Mouse (Mus musculus): ENCODE data around the gene 5330417C22Rik.
"Not testable (repeated sequence)": the region's sequence is repeated elsewhere in the genome, so short reads cannot be mapped to it uniquely, and the experiment has no call there.

The 5330417C22Rik gene

DNA sequence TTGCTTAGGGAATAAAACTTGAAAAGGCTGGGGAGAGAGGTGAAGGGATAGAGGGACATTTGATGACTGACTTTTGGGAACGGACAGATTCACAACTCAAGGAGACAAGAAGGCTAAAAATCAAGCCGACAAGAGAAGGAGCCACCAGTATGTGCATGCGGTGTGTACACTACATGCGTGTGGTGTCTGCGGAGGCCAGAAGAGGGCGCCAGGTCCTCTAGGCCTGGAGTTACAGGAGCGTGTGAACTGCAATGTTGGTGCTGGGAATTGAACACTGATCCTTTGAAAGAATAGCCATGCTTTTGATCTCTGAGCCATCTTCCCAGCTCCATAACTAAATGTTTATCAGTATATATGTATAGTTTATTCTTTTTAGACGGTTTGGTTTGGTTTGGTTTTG, 7.8 kb downstream of the 5330417C22Rik start:
- DNase-seq = no peak

- no peak for DNase-seq
These were observed 12.9 kb downstream of the 5330417C22Rik start for GRCm38 (mm10) chr3:108523415-108523814.

DNA sequence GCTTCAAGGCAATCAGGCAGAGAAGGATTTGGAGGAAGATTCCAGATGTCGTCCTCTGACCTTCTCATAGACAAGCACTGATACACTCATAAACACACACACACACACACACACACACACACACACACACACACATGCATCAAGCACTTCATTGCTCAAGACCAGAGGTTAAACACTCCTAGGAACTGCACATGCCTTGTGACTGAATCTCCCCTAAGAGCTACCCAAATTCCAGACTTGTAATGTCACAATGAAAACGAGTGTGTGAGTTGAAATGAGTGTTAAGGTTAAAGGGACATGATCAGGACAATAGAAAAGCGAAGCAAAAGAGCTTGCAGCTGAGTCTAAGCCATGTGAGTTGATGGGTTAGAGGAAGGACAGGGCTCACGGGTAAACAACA, 18.1 kb downstream of the 5330417C22Rik start:
- no peak for DNase-seq

DNA sequence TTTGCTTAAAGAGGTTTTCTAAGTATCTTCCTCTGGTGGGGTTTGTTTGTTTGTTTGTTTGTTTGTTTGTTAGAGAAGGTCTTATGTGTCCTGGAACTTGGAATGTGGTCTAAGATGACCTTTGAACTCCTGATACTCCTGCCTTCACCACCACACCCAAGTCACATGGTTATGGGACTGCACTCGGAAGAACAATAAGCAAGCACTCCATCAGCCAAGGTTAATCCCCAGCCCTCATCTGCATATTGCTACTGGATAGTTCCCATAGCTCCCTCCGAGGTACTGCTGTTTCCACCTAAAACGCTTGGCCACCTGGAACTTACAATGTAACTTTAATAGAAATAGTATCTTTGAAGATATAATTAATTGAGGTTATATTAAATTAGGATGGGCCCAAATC, 22.9 kb downstream of the 5330417C22Rik start:
- no peak for DNase-seq

- DNase-seq = no peak
These were observed 25.4 kb downstream of the 5330417C22Rik start for GRCm38 (mm10) chr3:108510716-108511483.

- no peak for DNase-seq
These were observed 26.2 kb downstream of the 5330417C22Rik start for GRCm38 (mm10) chr3:108510156-108510555.

GRCm38 (mm10) chr3:108508745-108509474, 27.4 kb downstream of the 5330417C22Rik start:
- no peak for DNase-seq

- no peak for DNase-seq
These were observed 32.4 kb downstream of the 5330417C22Rik start for GRCm38 (mm10) chr3:108503908-108504307.

GRCm38 (mm10) chr3:108501411-108501810, 34.9 kb downstream of the 5330417C22Rik start:
- not testable (repeated sequence) for DNase-seq

DNA sequence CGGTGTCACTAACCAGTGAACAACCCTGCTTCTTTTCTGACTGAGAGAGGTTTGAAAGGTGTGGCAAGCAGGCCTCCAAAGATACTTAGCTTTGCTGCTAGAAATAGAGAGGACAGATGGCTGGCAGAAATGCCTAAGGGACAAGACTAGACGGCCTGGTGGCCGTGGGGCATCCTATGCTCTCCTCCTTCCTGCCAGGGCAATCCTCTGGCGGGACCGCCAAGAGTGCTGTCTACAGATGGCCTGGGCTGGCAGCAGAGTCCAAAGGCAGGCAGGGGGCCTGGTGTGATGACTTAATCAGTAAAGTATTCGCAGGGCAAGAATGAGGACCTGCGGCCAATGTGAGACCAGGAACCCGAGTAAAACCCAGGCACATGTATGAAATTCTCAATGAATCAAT, 36.5 kb downstream of the 5330417C22Rik start:
- no peak for DNase-seq

DNA sequence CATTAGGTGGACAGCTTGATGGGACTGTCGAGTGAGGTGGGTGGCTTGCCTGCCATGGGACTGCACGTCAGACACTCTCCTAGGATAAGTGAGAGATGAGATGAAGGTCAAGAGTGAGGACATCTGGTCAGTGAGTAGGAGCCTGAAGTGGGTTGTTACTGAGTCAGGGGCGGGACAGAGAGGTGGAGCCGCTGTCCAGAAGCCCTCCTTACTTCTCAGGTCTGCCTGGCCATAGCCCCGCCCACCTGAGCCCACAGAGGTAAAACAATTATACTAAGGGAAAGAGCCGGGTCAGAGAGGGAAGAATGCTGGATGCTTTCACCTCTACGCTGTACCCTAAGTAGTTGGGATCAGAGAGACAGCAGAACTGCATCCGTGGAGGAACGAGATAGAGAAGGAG, 38.7 kb downstream of the 5330417C22Rik start:
- no peak for DNase-seq

GRCm38 (mm10) chr3:108495486-108495885, 40.9 kb downstream of the 5330417C22Rik start:
- DNase-seq = no peak

DNA sequence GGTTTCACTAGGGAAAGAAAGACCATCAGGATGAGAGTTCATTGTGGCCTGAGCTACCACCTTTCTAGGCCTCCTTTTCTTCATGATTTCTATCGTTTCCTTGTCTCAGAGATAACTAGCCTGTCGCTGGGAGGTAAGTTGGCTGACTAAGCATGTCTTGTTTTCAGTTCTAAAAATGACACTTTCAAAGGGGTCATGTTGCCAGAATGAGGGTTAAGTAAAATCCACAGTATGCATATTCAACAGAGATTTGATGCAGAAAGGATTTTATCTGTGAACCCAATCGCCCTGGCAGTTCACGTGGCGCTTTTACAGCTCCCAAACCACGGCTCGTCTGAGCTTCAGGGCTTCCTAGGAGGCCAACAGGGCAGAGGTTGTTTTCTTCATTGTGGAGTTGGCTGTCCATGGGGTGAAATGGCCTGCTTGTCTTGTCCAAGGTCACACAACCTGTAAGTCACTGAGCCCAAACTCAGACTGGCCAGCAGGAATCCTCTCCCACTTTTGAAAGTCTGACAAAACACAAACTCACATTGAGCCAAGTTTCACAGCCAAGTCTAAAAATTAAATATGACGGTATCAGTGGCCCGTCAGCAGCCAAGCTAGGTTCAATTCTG, 41.4 kb downstream of the 5330417C22Rik start:
- DNase-seq = no peak

DNA sequence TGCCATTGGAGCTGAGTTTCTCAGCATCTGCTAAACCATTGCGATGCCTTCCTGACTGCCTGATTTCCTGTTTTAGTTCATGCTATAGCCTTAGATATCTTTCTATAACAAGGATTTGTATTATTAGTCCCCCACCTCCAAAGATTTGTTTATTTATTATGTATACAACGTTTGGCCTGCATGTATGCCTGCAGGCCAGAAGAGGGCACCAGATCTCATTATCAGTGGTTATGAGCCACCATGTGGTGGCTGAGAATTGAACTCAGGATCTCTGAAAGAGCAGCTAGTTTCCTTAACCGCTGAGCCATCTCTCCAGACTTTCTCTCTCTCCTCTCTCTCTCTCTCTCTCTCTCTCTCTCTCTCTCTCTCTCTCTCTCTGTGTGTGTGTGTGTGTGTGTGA, 46.4 kb downstream of the 5330417C22Rik start:
- no peak for DNase-seq

- DNase-seq = no peak
These were observed 51.6 kb downstream of the 5330417C22Rik start for GRCm38 (mm10) chr3:108484749-108485148.

DNA sequence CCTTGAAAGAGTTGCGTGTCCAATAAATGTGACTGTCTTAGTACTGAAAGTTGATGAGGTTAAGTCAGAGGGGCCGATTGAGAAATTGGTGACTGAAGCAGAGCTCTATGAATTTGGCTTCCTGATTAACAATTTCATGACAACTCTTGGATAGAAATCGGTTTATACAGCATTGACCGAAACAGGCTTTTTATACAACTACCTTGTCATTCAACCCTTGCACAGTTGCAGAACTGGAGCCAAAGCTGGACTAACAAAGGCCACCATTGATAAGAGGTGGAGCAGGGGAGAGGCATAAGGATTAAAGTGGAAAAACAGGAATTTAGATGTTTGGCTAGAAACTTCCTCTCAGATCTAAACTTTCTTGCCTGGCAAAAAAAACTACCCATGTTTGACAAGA, 57.5 kb downstream of the 5330417C22Rik start:
- DNase-seq = no peak

- DNase-seq = no peak
These were observed 59.3 kb downstream of the 5330417C22Rik start for GRCm38 (mm10) chr3:108476761-108477619.

- DNase-seq = no peak
These were observed 60.8 kb downstream of the 5330417C22Rik start for GRCm38 (mm10) chr3:108475496-108475895.

DNA sequence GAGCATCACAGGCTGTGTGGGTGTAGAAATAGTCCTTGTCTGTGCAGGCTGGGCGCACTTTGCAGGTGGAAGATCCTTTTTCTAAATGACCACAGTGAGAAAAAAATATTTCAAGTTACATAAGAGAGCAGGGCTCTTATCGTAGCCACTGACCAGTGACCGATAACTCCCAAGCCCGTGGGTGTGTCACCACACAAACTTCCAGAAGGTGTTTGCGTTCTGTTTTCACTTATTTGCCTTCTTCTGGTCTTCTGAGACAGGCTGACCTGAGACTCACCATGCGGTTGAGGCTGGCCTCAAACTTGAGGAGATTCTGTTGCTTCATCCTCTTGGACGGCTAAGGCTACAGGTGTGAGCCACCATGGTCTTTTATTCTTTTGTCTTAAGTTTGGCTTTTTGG, 61.4 kb downstream of the 5330417C22Rik start:
- no peak for DNase-seq

- peak in 1 of 2 experiments; percentile 11 for DNase-seq
These were observed 68.6 kb downstream of the 5330417C22Rik start for GRCm38 (mm10) chr3:108467760-108468159.

- peak; percentile 49 to 57 for DNase-seq
These were observed 69.9 kb downstream of the 5330417C22Rik start for GRCm38 (mm10) chr3:108466425-108466824.

DNA sequence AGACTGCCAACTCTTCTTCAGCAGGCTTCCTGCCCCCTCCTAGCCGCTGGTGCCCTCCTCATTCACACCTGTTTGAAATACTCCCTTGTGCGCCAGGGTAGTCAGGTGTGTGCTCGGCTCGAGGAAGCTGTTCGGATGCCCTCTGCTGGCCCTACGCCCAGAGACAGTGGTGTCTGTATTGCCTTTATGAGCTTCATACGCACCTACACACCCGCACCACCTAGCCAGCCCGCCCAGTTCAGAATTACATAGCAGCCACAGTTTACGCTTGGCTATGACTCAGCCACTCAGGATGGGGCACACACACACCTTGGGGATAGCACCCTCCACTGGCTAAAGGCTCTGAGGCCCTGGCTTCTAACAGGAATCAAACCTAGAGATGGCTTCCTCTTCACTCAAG, 77.5 kb downstream of the 5330417C22Rik start:
- DNase-seq = peak; percentile 67 to 72

DNA sequence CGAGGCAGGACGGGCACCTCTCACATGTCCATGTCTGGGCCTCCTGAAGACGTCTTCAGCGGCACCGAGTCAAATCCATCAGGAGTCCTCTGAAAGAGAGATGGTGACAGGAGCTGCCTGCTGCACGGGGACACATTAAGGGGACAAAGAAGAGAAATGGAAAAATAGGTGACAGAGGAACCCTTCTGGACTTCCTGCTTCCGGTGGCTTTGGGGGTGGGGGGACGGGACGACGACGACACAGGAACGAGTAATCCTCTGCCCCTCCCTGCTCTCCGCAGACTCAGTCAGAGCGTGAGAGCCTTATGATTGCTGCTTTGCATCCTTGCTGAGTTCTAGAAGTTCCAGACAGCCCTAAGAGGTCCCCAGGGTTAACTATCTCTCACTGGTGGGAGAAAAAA, 78.0 kb downstream of the 5330417C22Rik start:
- peak; percentile 11 to 20 for DNase-seq
